13 mouse cellular contexts compared by ENCODE assay signal in the genomic region with DNA sequence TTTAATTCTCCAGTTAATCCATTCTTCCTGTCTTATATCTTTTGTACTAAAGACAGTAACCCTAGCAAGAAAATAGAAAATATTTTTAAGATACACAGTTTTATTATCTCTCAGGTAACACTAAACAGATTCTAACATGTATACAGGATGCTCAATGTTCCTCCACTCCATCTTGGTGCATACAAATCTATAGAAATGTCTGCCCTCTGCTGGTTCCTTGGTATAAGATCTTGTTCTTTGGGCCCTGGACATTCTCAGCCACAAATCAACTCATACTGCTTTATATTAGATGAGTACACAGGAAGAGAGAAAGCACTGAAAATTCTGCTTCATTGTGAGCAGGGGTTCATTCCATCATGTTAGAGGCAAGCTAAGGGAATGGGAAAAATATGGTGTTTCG.
A peak's percentile ranks its signal among the peaks of the same experiment; 100 is the strongest.
DNase-seq lines count a peak whose midpoint lies in the region; ATAC-seq lines count a peak whose summit lies in the region.
"Had no signal": no experiment of that assay in that cellular context is flagged by ENCODE, and none has a peak within 500 bp of the region (broad histone marks: within the 10 kb centered on the region; RNA-seq: fewer than 3 reads in every experiment).

No protein-coding gene starts in this region.

- H3K27me3 ChIP-seq in hindbrain, embryonic 11.5 days (ENCODE audit: control insufficient read depth, insufficient read depth, low read length), result no peaks in the 10 kb centered on the region
- H3K27me3 ChIP-seq in hindbrain, embryonic 13.5 days, result no peaks in the 10 kb centered on the region
- H3K27me3 ChIP-seq: CH12.LX; liver, embryonic 13.5 days had no signal

- H3K27ac ChIP-seq in hindbrain, embryonic 11.5 days (ENCODE audit: low read depth, low read length), result no peak overlapping the region
- H3K27ac ChIP-seq in hindbrain, embryonic 13.5 days, result no peak overlapping the region
- H3K27ac ChIP-seq: gastrocnemius, adult 2 months; liver, embryonic 13.5 days had no signal

- ATAC-seq in hindbrain, embryonic 11.5 days (ENCODE audit: low FRiP score), result peak; percentile 71; the same call in 1 of the 2 replicates
- no peak for ATAC-seq in hindbrain, embryonic 13.5 days (ENCODE audit: low FRiP score)
- peak; percentile 52; the same call in 1 of the 2 replicates for ATAC-seq in granulocyte monocyte progenitor cell, adult 5-6 weeks (replicated peaks; ENCODE audit: poor library complexity, severe bottlenecking)

- H3K4me2 ChIP-seq in hindbrain, embryonic 11.5 days (replicated peaks; ENCODE audit: low read depth, low read length), result no peak overlapping the region
- no peak overlapping the region for H3K4me2 ChIP-seq in hindbrain, embryonic 13.5 days
- H3K4me2 ChIP-seq: liver, embryonic 13.5 days had no signal

- no peak overlapping the region for H3K4me3 ChIP-seq in hindbrain, embryonic 11.5 days (ENCODE audit: low read depth, low read length)
- no peak overlapping the region for H3K4me3 ChIP-seq in hindbrain, embryonic 13.5 days
- H3K4me3 ChIP-seq: gastrocnemius, adult 2 months; liver, embryonic 13.5 days had no signal

- no peaks in the 10 kb centered on the region for H3K4me1 ChIP-seq in hindbrain, embryonic 11.5 days (replicated peaks; ENCODE audit: control insufficient read depth, insufficient read depth, low read length)
- H3K4me1 ChIP-seq in hindbrain, embryonic 13.5 days (replicated peaks), result no peaks in the 10 kb centered on the region
- H3K4me1 ChIP-seq: liver, embryonic 13.5 days had no signal

- H3K9ac ChIP-seq in hindbrain, embryonic 11.5 days (ENCODE audit: low read depth, low read length), result no peak overlapping the region
- H3K9ac ChIP-seq in hindbrain, embryonic 13.5 days, result no peak overlapping the region
- H3K9ac ChIP-seq: liver, embryonic 13.5 days had no signal

- no peaks in the 10 kb centered on the region for H3K36me3 ChIP-seq in hindbrain, embryonic 11.5 days (ENCODE audit: control insufficient read depth, insufficient read depth, low read length)
- no peaks in the 10 kb centered on the region for H3K36me3 ChIP-seq in hindbrain, embryonic 13.5 days
- H3K36me3 ChIP-seq: liver, embryonic 13.5 days had no signal

- peak; percentile 38 for DNase-seq in hindbrain, embryonic 11.5 days (ENCODE audit: low spot score)
- DNase-seq in 3T3-L1 (ENCODE audit: low read depth, low spot score), result peak; percentile 25
- DNase-seq in R1 (ENCODE audit: low read depth, low spot score), result peak; percentile 17
- DNase-seq in ovary, postnatal 36 days (ENCODE audit: low spot score), result no peak
- DNase-seq in kidney, postnatal 4 days, result no peak
- no peak for DNase-seq in right cerebral cortex, adult 18-20 months
- DNase-seq: adrenal gland, postnatal 14 days; gastrocnemius, adult 2 months; liver, embryonic 13.5 days; right cerebral cortex, postnatal 4 days had no signal

- 84% methylated on average over 1 of the region's 1 CpGs for WGBS in hindbrain, embryonic 11.5 days
- WGBS in hindbrain, embryonic 13.5 days, result 82% methylated on average over 1 of the region's 1 CpGs

- H3K9me3 ChIP-seq in hindbrain, embryonic 11.5 days (ENCODE audit: control insufficient read depth, low read length), result no peaks in the 10 kb centered on the region
- H3K9me3 ChIP-seq in hindbrain, embryonic 13.5 days, result no peaks in the 10 kb centered on the region
- H3K9me3 ChIP-seq: liver, embryonic 13.5 days had no signal

Comparison
In these comparisons a context has a peak if more than half of its experiments do, and no peak if none do; other contexts are left out.
1. DNase-seq: peak in hindbrain, embryonic 11.5 days (single experiment), 3T3-L1 (single experiment) and R1 (single experiment); none in ovary, postnatal 36 days (single experiment), kidney, postnatal 4 days (0 of 2) and right cerebral cortex, adult 18-20 months (single experiment).